Mouse (Mus musculus) hindbrain, postnatal 0 days (tissue): ENCODE results near the gene Spesp1. TPM values are rescaled to one million over a fixed set of nuclear protein-coding genes. Genes with fewer than 3 reads are reported as not detected.

Source experiments
- ATAC-seq: fragments of 200-750 bp; cut with Nextera tagmentation; 2 replicates; pipeline ENCODE4 v1.8.0; 2017; ENCODE audit warnings: mild to moderate bottlenecking, moderate TSS enrichment, moderate library complexity
- DNase-seq: peaks from one replicate; pipeline ENCODE4 v3.0.0-alpha.2; 2015; ENCODE audit warnings: low spot score
- H3K27ac ChIP-seq: fragments of 300-500 bp; sonication (generic); 2 replicates; pipeline ENCODE4 v1.5.1; 2014; ENCODE audit warnings: mild to moderate bottlenecking
- H3K27me3 ChIP-seq: fragments of 300-500 bp; sonication (generic); 2 replicates; pipeline ENCODE4 v1.6.1; 2014; ENCODE audit warnings: low read length, mixed read lengths; ENCODE audit not compliant: insufficient read depth
- H3K36me3 ChIP-seq: fragments of 300-500 bp; sonication (generic); 2 replicates; pipeline ENCODE4 v1.6.1; 2014; ENCODE audit warnings: low read length, mixed read lengths; ENCODE audit not compliant: insufficient read depth
- H3K4me1 ChIP-seq: fragments of 300-500 bp; sonication (generic); 2 replicates; pipeline ENCODE4 v1.6.1; 2014; ENCODE audit warnings: antibody characterized with exemption, low read length, mixed read lengths; ENCODE audit not compliant: insufficient read depth
- H3K4me2 ChIP-seq: fragments of 300-500 bp; sonication (generic); 2 replicates; pipeline ENCODE4 v1.6.1; 2014; ENCODE audit warnings: low read depth, mild to moderate bottlenecking, low read length, moderate library complexity, mixed read lengths
- H3K4me3 ChIP-seq: fragments of 300-500 bp; sonication (generic); 2 replicates; pipeline ENCODE4 v1.5.1; 2014; ENCODE audit warnings: low read length
- H3K9ac ChIP-seq: fragments of 300-500 bp; sonication (generic); replicated peaks from 2 replicates; pipeline ENCODE4 v1.6.1; 2014; ENCODE audit warnings: mild to moderate bottlenecking, low read length, moderate library complexity, mixed read lengths
- H3K9me3 ChIP-seq: fragments of 300-500 bp; sonication (generic); 2 replicates; pipeline ENCODE4 v1.6.1; 2016; ENCODE audit warnings: low read length, mixed read lengths
- CTCF ChIP-seq: IDR thresholded peaks from 2 replicates; pipeline ENCODE4 v1.5.1; 2016; ENCODE audit warnings: antibody characterized with exemption, control low read depth, low read depth
- WGBS: fragments of 180-500 bp; shearing (Covaris S2); extraction: QIAGEN DNeasy Blood & Tissue Kit; methylation state at CpG from one replicate; pipeline ENCODE4 v1.1.7; 2014; 5-methylcytosine and 5-hydroxymethylcytosine counted together
- polyA plus RNA-seq: library from polyadenylated mRNA; unstranded; fragments of >200 nt; fragmentation: Nextera tagmentation; extraction: Ambion mirVana; gene quantifications from 2 replicates; pipeline ENCODE4 v1.2.1, GENCODE M21; 2015
- total RNA-seq: library from RNA; depleted of rRNA; stranded (reverse); fragments of >200 nt; gene quantifications from 2 replicates; pipeline ENCODE4 v1.2.3, GENCODE M21; 2014

Spesp1 gene
- total and polyA plus RNA-seq, 2 experiments from 2014 or later: not detected

- Histone ChIP-seq H3K36me3 (no peaks in the 10 kb centered on the region), H3K4me3 (no peak overlapping the region), H3K27ac (no peak overlapping the region), H3K9me3 (no peaks in the 10 kb centered on the region), H3K27me3 (no peaks in the 10 kb centered on the region), H3K9ac (no peak overlapping the region), H3K4me1 (0 out of 2 replicates have a peak, but pooled peaks cover 5% of the 10 kb centered on the region), H3K4me2 (no peak overlapping the region)
- no peak for TF ChIP-seq CTCF
- 62% methylated on average over 4 of the region's 4 CpGs for WGBS
- ATAC-seq (no peak), DNase-seq (no peak)
Measured at GRCm38 (mm10) chr9:62246380-62246942, 35.5 kb downstream of the Spesp1 start.

- no peak overlapping the region for H3K27ac ChIP-seq
- ATAC-seq (0 out of 2 replicates have a peak, but pooled peaks have one; percentile 36), DNase-seq (peak; percentile 66)
- no peak overlapping the region for H3K4me2 ChIP-seq
- 53% methylated on average over 17 of the region's 17 CpGs for WGBS
- H3K27me3 ChIP-seq: no peaks in the 10 kb centered on the region
- no peak overlapping the region for H3K4me3 ChIP-seq
- H3K4me1 ChIP-seq: 0 out of 2 replicates have a peak, but pooled peaks cover 5% of the 10 kb centered on the region
- no peaks in the 10 kb centered on the region for H3K9me3 ChIP-seq
- H3K9ac ChIP-seq: no peak overlapping the region
- H3K36me3 ChIP-seq: no peaks in the 10 kb centered on the region
- peak; percentile 66 for TF ChIP-seq CTCF
Measured at GRCm38 (mm10) chr9:62245612-62246379, 36.2 kb downstream of the Spesp1 start.

GRCm38 (mm10) chr9:62244612-62245010, 37.4 kb downstream of the Spesp1 start:
- 42% methylated on average over 3 of the region's 3 CpGs for WGBS
- peak; percentile 24; the same call in 1 of the 2 replicates for ATAC-seq

GRCm38 (mm10) chr9:62243991-62244611, 37.9 kb downstream of the Spesp1 start:
- DNase-seq: peak; percentile 95
- Histone ChIP-seq H3K4me2 (peak overlapping the region; percentile 46), H3K27me3 (no peaks in the 10 kb centered on the region), H3K4me3 (peak overlapping the region; percentile 14; the same call in 1 of the 2 replicates), H3K9ac (no peak overlapping the region), H3K9me3 (no peaks in the 10 kb centered on the region), H3K27ac (peak overlapping the region; percentile 58), H3K36me3 (no peaks in the 10 kb centered on the region), H3K4me1 (0 out of 2 replicates have a peak, but pooled peaks cover 5% of the 10 kb centered on the region)
- ATAC-seq: peak; percentile 72
- WGBS: 16% methylated on average over 19 of the region's 19 CpGs
- peak; percentile 96 for TF ChIP-seq CTCF

More at GRCm38 (mm10) chr9:62244612-62245010, 37.4 kb downstream of the Spesp1 start:
- Histone ChIP-seq H3K4me3 (no peak overlapping the region), H3K4me2 (peak overlapping the region; percentile 46), H3K9ac (no peak overlapping the region), H3K4me1 (0 out of 2 replicates have a peak, but pooled peaks cover 5% of the 10 kb centered on the region), H3K36me3 (no peaks in the 10 kb centered on the region), H3K9me3 (no peaks in the 10 kb centered on the region), H3K27ac (no peak overlapping the region), H3K27me3 (no peaks in the 10 kb centered on the region)
- DNase-seq: no peak
- TF ChIP-seq CTCF: no peak

GRCm38 (mm10) chr9:62240036-62240435, 42.0 kb downstream of the Spesp1 start:
- ATAC-seq (no peak), DNase-seq (no peak)
- Histone ChIP-seq H3K4me3 (no peak overlapping the region), H3K4me1 (0 out of 2 replicates have a peak, but pooled peaks cover 5% of the 10 kb centered on the region), H3K9me3 (no peaks in the 10 kb centered on the region), H3K27me3 (no peaks in the 10 kb centered on the region), H3K9ac (no peak overlapping the region), H3K4me2 (no peak overlapping the region), H3K27ac (no peak overlapping the region), H3K36me3 (no peaks in the 10 kb centered on the region)
- 45% methylated on average over 10 of the region's 10 CpGs for WGBS
- TF ChIP-seq CTCF: no peak

GRCm38 (mm10) chr9:62237381-62237980, 44.5 kb downstream of the Spesp1 start:
- H3K27ac ChIP-seq: peak overlapping the region; percentile 42; the same call in 1 of the 2 replicates
- no peak for DNase-seq
- H3K27me3 ChIP-seq: no peaks in the 10 kb centered on the region
- no peaks in the 10 kb centered on the region for H3K36me3 ChIP-seq
- WGBS: 46% methylated on average over 9 of the region's 9 CpGs
- H3K4me3 ChIP-seq: no peak overlapping the region
- H3K4me2 ChIP-seq: no peak overlapping the region
- TF ChIP-seq CTCF: no peak
- no peaks in the 10 kb centered on the region for H3K9me3 ChIP-seq
- no peaks in the 10 kb centered on the region for H3K4me1 ChIP-seq
- peak; percentile 35; the same call in 1 of the 2 replicates for ATAC-seq
- H3K9ac ChIP-seq: no peak overlapping the region
